ENCODE assay signal across 9 mouse cellular contexts in the genomic region with DNA sequence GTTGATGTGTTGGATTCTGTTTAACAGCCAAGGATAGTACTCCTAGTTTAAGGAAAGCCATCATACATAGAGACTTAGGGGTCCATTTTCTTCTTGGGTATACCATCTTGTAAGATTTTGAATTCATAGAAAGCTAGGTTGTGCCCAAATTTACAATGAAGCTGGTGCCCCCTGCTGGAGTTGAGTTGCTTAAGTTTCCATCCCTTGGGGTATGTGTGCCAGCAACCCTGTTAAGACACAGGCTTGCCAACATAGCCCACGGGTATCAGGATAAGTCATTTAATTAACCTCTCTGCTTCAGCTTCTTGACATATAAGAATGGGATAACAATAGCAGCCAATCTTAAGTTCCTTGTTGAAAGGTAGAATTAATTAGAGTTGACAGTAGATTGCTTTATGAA.
DNase-seq lines count a peak whose midpoint lies in the region; ATAC-seq lines count a peak whose summit lies in the region.
"Had no signal": no experiment of that assay in that cellular context is flagged by ENCODE, and none has a peak within 500 bp of the region (broad histone marks: within the 10 kb centered on the region; RNA-seq: fewer than 3 reads in every experiment).

No protein-coding gene starts in this region.

- H3K9me3 ChIP-seq in kidney, embryonic 14.5 days (ENCODE audit: control insufficient read depth, low read length) = no peaks in the 10 kb centered on the region; the same call in 1 of the 2 replicates
- no peaks in the 10 kb centered on the region for H3K9me3 ChIP-seq in hindbrain, embryonic 14.5 days (ENCODE audit: control insufficient read depth, low read length)

- peak; percentile 66 for DNase-seq in kidney, adult 18-20 months
- peak; percentile 66 to 92 for DNase-seq in adrenal gland, adult (ENCODE audit: inconsistent age in 2 of 2, low spot score in 1 of 2)
- peak; percentile 73 for DNase-seq in embryo, embryonic 10 days (ENCODE audit: low spot score)
- peak; percentile 73 for DNase-seq in hindbrain, embryonic 14.5 days (ENCODE audit: low spot score)
- DNase-seq in left cerebral cortex, adult 8-10 months (ENCODE audit: low spot score in 2 of 2) = peak; percentile 15 to 25
- peak; percentile 79 for DNase-seq in retina, postnatal 1 day

- no peak overlapping the region for H3K4me2 ChIP-seq in kidney, embryonic 14.5 days (replicated peaks; ENCODE audit: low read depth, low read length)
- no peak overlapping the region for H3K4me2 ChIP-seq in hindbrain, embryonic 14.5 days (replicated peaks)
- H3K4me2 ChIP-seq: limb, embryonic 12.5 days had no signal

- no peaks in the 10 kb centered on the region for H3K4me1 ChIP-seq in kidney, embryonic 14.5 days (ENCODE audit: control insufficient read depth, insufficient read depth, low read length)
- H3K4me1 ChIP-seq in hindbrain, embryonic 14.5 days (replicated peaks; ENCODE audit: control insufficient read depth, insufficient read depth, low read length) = no peaks in the 10 kb centered on the region
- H3K4me1 ChIP-seq: limb, embryonic 12.5 days had no signal

- H3K27ac ChIP-seq in kidney, embryonic 14.5 days (ENCODE audit: low read depth, low read length) = no peak overlapping the region
- no peak overlapping the region for H3K27ac ChIP-seq in hindbrain, embryonic 14.5 days
- H3K27ac ChIP-seq: limb, embryonic 12.5 days had no signal

- ATAC-seq in kidney, embryonic 14.5 days (ENCODE audit: low FRiP score, low TSS enrichment) = no peak
- ATAC-seq in hindbrain, embryonic 14.5 days (ENCODE audit: low FRiP score) = no peak
- no peak for ATAC-seq in erythroblast, adult 5-6 weeks (replicated peaks; ENCODE audit: low FRiP score, poor library complexity, severe bottlenecking)

- no peak overlapping the region for H3K4me3 ChIP-seq in kidney, embryonic 14.5 days (ENCODE audit: low read length)
- H3K4me3 ChIP-seq in hindbrain, embryonic 14.5 days (replicated peaks; ENCODE audit: low read length) = no peak overlapping the region
- H3K4me3 ChIP-seq: limb, embryonic 12.5 days had no signal

- WGBS in kidney, embryonic 14.5 days = 45% methylated on average over 1 of the region's 1 CpGs
- 43% methylated on average over 1 of the region's 1 CpGs for WGBS in hindbrain, embryonic 14.5 days

- H3K9ac ChIP-seq in kidney, embryonic 14.5 days (ENCODE audit: low read depth, low read length) = no peak overlapping the region
- no peak overlapping the region for H3K9ac ChIP-seq in hindbrain, embryonic 14.5 days
- H3K9ac ChIP-seq: limb, embryonic 12.5 days had no signal

- H3K36me3 ChIP-seq in kidney, embryonic 14.5 days (ENCODE audit: control insufficient read depth, insufficient read depth, low read length) = no peaks in the 10 kb centered on the region
- H3K36me3 ChIP-seq in hindbrain, embryonic 14.5 days (replicated peaks; ENCODE audit: control insufficient read depth, insufficient read depth) = no peaks in the 10 kb centered on the region
- H3K36me3 ChIP-seq: limb, embryonic 12.5 days had no signal

- no peaks in the 10 kb centered on the region for H3K27me3 ChIP-seq in kidney, embryonic 14.5 days (ENCODE audit: control insufficient read depth, insufficient read depth, low read length)
- H3K27me3 ChIP-seq in hindbrain, embryonic 14.5 days (ENCODE audit: control insufficient read depth, insufficient read depth, low read length) = no peaks in the 10 kb centered on the region
- H3K27me3 ChIP-seq: limb, embryonic 12.5 days had no signal

Comparison
In these comparisons a context has a peak if more than half of its experiments do, and no peak if none do; other contexts are left out.
1. DNase-seq: peak in every context shown above with its lines; median percentile 79 in adrenal gland, adult; 79 in retina, postnatal 1 day; 73 in embryo, embryonic 10 days; 73 in hindbrain, embryonic 14.5 days; 66 in kidney, adult 18-20 months; 20 in left cerebral cortex, adult 8-10 months.